Mouse (Mus musculus): ENCODE measurements around the gene Plxnc1. TPM values are rescaled to one million over a fixed set of nuclear protein-coding genes. Genes with fewer than 3 reads are reported as not detected.

Plxnc1 gene
- total and polyA plus RNA-seq, 2 experiments from 2014 or later: 11.5 to 70.2 TPM

DNA sequence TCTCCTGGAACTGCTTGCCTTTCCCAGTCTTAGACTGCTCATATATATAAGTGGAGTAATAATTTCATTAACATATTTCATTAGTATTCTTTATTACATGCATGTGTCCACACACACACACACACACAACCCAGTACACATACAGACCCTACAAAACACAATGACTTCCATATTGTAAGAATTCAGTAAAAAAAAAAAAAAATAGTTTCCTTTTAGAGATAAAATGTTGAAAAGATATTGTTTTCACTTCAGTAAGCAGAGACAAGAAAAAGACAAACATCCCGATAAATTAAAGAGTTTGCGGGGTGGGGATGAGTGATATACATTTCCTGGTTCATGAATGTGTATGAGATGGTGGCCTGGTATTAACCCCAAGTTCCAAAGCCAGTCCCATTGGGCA, 34.8 kb downstream of the Plxnc1 start:
- Histone ChIP-seq H3K27ac (ENCODE audit: low read depth, low read length) (no peak overlapping the region), H3K27me3 (ENCODE audit: insufficient read depth, low read length) (no peaks in the 10 kb centered on the region)
- WGBS: 83% methylated on average over 2 of the region's 2 CpGs

DNA sequence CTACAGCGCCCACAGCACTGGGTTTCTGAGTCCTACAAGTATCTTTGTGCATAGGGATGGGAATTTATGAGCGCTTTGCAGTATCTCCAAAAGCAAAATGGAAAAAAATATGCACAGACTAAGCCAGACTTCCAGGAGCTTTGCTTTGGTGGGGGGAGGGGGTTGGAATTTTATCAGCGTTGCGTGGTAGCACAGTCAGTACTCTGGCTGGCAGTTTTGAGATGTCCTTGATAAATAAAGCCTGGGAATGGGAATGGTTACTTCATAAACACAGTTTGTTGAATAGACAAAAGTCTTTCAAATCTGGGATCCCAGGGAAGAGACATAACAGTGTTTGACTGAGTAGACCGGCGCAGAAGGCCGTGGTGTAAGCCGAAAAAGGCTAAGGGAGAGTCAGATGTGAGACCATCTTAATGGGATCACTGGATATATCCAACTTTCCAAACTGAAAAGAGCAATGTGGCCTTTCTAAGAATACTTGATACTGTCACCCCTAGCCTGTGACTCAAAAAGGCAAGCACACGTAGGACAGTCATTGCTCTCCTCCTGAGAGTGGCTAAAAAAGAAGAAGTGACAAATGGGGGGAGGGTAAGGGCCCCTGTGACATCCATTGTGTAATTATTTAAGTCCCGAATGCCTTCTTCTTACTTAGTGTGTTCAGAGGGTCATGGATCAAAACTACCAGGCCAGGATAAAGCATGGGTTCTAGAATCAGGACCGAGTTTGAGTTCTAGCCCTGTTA, 35.5 kb downstream of the Plxnc1 start:
- Histone ChIP-seq H3K4me1 (ENCODE audit: insufficient read depth) (peaks cover 21% of the 10 kb centered on the region), H3K36me3 (ENCODE audit: insufficient read depth) (peaks cover 7% of the 10 kb centered on the region; the same call in 1 of the 2 replicates), H3K27me3 (ENCODE audit: insufficient read depth, low read length) (no peaks in the 10 kb centered on the region), H3K4me3 (ENCODE audit: low read depth, low read length) (no peak overlapping the region), H3K4me2 (ENCODE audit: low read depth) (no peak overlapping the region), H3K9ac (no peak overlapping the region), H3K27ac (ENCODE audit: low read depth, low read length) (no peak overlapping the region), H3K9me3 (ENCODE audit: low read length) (no peaks in the 10 kb centered on the region)
- 90% methylated on average over 11 of the region's 11 CpGs for WGBS
- no peak for ATAC-seq
- no peak for DNase-seq
- no peak for TF ChIP-seq CTCF (IDR thresholded peaks at IDR 0.05; ENCODE audit: low read depth)

More for the DNA sequence above, 34.8 kb downstream of the Plxnc1 start:
- no peaks in the 10 kb centered on the region for H3K9me3 ChIP-seq (ENCODE audit: low read length)
- DNase-seq (no peak), ATAC-seq (no peak)
- no peak overlapping the region for H3K4me3 ChIP-seq (ENCODE audit: low read depth, low read length)
- no peak overlapping the region for H3K9ac ChIP-seq
- no peak for TF ChIP-seq CTCF (IDR thresholded peaks at IDR 0.05; ENCODE audit: low read depth)
- no peak overlapping the region for H3K4me2 ChIP-seq (ENCODE audit: low read depth)
- peaks cover 7% of the 10 kb centered on the region; the same call in 1 of the 2 replicates for H3K36me3 ChIP-seq (ENCODE audit: insufficient read depth)
- H3K4me1 ChIP-seq (ENCODE audit: insufficient read depth): peaks cover 15% of the 10 kb centered on the region

DNA sequence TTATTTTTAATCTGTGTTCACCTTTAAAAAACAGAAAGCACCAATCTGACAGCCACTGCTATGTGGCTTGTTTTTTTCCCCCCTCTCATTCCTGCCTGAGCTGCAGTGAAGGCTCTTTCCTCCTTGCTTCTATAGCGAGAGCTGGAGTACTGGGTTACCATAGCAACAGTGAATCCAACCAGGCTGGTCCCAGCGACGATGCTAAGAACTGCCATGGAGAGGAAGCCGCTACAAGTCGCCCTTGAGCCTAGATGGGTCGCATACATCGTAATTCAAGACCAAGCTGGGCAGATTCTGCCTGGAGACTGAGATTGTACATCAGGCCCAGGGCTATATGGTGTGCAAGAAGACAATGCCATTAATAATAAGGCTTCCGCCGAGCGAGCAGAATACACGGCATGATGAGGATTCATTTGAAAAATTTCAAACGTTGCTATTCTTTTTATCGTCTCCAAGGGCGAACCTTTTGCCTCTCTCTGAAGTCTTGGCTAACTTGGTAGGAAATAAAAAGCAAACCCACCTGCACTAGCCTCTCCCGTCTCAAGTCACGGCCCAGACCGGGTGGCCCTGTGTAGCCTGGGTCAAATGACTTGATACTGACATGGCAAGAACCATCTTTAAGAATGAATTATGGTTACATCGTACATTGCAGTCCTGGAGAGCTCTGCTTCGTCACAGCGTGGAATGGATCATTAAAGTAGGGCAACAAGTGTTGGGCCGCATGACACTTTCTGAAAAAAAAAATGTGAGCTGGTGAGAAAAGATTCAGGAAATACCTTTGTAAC, 38.8 kb downstream of the Plxnc1 start:
- Histone ChIP-seq H3K4me2 (ENCODE audit: low read depth) (peak overlapping the region; percentile 47), H3K9ac (peak overlapping the region; percentile 50), H3K27me3 (ENCODE audit: insufficient read depth, low read length) (no peaks in the 10 kb centered on the region), H3K36me3 (ENCODE audit: insufficient read depth) (peaks cover 10% of the 10 kb centered on the region; the same call in 1 of the 2 replicates), H3K27ac (ENCODE audit: low read depth, low read length) (peak overlapping the region; percentile 92), H3K9me3 (ENCODE audit: low read length) (no peaks in the 10 kb centered on the region), H3K4me3 (ENCODE audit: low read depth, low read length) (peak overlapping the region; percentile 25), H3K4me1 (ENCODE audit: insufficient read depth) (peaks cover 24% of the 10 kb centered on the region)
- whole genome bisulfite sequencing: 11% methylated on average over 21 of the region's 21 CpGs
- DNase-seq (peak; percentile 93), ATAC-seq (peak; percentile 98)
- peak; percentile 48 for TF ChIP-seq CTCF (IDR thresholded peaks at IDR 0.05; ENCODE audit: low read depth)

DNA sequence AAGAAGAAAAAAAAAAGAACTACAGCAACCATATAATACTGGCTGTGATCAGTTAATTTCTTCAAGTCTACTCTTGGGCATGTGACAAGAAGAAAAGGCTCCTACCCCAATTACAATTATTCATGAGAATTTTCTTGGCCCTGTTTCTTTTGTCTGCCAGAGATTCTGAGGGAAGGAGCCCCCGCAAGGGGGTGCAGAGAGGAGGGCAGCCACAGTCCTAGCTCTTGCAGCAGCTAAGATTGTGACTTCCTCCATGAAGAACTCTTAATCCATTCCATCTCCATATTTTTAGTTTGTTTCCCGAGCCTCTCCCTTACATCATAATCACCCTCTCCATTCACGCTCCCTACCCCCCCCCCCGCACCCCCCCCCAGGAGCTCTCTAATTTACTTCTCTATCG, 39.4 kb downstream of the Plxnc1 start:
- Histone ChIP-seq H3K27me3 (ENCODE audit: insufficient read depth, low read length) (no peaks in the 10 kb centered on the region), H3K9me3 (ENCODE audit: low read length) (no peaks in the 10 kb centered on the region), H3K4me2 (ENCODE audit: low read depth) (peak overlapping the region; percentile 47), H3K36me3 (ENCODE audit: insufficient read depth) (peaks cover 13% of the 10 kb centered on the region), H3K4me1 (ENCODE audit: insufficient read depth) (peaks cover 24% of the 10 kb centered on the region), H3K4me3 (ENCODE audit: low read depth, low read length) (peak overlapping the region; percentile 25), H3K27ac (ENCODE audit: low read depth, low read length) (peak overlapping the region; percentile 92), H3K9ac (no peak overlapping the region; the same call in 1 of the 2 replicates)
- DNase-seq: peak; percentile 76
- 5% methylated on average over 5 of the region's 5 CpGs for WGBS
- TF ChIP-seq CTCF (IDR thresholded peaks at IDR 0.05; ENCODE audit: low read depth): peak; percentile 20; the same call in 1 of the 2 replicates
- peak; percentile 77 for ATAC-seq

DNA sequence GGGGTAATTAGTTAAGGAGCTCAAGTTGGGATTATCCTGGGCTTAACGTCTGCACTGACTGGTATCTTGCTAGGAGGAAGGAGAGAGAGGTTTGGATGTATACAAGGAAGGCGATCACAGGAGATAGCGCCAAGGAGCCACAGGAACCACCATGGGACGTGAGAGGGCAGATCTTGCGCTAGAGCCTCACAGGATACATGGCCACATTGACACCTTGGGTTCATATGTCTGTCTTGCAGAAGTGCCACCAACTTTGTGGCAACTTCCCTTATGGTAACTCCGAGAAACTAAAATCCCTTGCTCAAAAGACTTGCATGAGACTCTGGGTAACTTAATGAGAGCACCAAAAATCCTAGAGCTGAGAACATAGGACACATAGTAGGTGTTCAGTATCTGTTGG, 47.7 kb downstream of the Plxnc1 start:
- Histone ChIP-seq H3K4me3 (ENCODE audit: low read depth, low read length) (no peak overlapping the region), H3K4me2 (ENCODE audit: low read depth) (no peak overlapping the region), H3K27me3 (ENCODE audit: insufficient read depth, low read length) (no peaks in the 10 kb centered on the region), H3K9me3 (ENCODE audit: low read length) (no peaks in the 10 kb centered on the region), H3K27ac (ENCODE audit: low read depth, low read length) (no peak overlapping the region), H3K36me3 (ENCODE audit: insufficient read depth) (peaks cover 9% of the 10 kb centered on the region), H3K9ac (no peak overlapping the region), H3K4me1 (ENCODE audit: insufficient read depth) (no peaks in the 10 kb centered on the region)
- WGBS: 83% methylated on average over 6 of the region's 6 CpGs
- no peak for TF ChIP-seq CTCF (IDR thresholded peaks at IDR 0.05; ENCODE audit: low read depth)
- no peak for ATAC-seq
- DNase-seq: no peak

DNA sequence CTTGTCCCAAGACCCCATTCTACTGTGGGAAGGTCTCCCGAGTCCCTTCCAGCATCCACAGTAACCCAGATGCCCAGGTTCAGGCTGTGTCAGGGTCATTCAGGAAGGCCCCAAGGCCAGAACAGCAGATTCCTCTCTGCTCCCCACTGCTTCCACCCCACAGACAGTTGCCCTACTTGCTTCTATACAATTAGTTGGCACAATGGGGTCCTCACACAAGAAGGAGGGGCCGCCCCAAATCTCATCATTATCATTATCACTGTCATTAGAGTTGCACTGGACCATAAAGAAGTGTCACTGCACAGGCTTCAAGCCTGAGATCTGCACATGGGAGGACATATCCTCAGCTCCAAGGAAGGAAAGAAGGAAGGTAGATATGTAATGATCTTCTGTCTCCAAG, 48.3 kb downstream of the Plxnc1 start:
- Histone ChIP-seq H3K4me2 (ENCODE audit: low read depth) (no peak overlapping the region), H3K36me3 (ENCODE audit: insufficient read depth) (peaks cover 9% of the 10 kb centered on the region), H3K27ac (ENCODE audit: low read depth, low read length) (no peak overlapping the region), H3K4me3 (ENCODE audit: low read depth, low read length) (no peak overlapping the region), H3K4me1 (ENCODE audit: insufficient read depth) (no peaks in the 10 kb centered on the region), H3K27me3 (ENCODE audit: insufficient read depth, low read length) (no peaks in the 10 kb centered on the region), H3K9me3 (ENCODE audit: low read length) (no peaks in the 10 kb centered on the region), H3K9ac (no peak overlapping the region)
- DNase-seq (no peak), ATAC-seq (no peak)
- TF ChIP-seq CTCF (IDR thresholded peaks at IDR 0.05; ENCODE audit: low read depth): no peak
- WGBS: 90% methylated on average over 2 of the region's 2 CpGs

DNA sequence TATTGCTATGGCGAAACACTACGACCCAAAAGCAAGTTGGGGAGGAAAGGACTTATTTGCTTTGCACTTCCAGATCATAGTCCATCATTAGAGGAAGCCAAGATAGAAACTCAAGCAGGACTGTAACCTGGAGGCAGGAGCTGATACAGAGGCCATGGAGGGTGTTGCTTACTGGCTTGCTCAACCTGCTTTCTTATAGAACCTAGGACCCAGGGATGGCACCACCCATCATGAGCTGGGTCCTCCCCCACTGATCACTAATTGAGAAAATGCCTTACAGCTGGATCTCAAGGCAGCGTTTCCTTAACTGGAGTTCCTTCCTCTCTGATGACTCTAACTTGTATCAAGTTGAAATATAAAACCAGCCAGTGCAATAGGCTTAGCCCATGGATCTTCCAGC, 48.8 kb downstream of the Plxnc1 start:
- no peak overlapping the region for H3K4me3 ChIP-seq (ENCODE audit: low read depth, low read length)
- ATAC-seq: no peak
- H3K9ac ChIP-seq: no peak overlapping the region
- no peak overlapping the region for H3K27ac ChIP-seq (ENCODE audit: low read depth, low read length)
- H3K36me3 ChIP-seq (ENCODE audit: insufficient read depth): peaks cover 9% of the 10 kb centered on the region
- no peaks in the 10 kb centered on the region for H3K9me3 ChIP-seq (ENCODE audit: low read length)
- TF ChIP-seq CTCF (IDR thresholded peaks at IDR 0.05; ENCODE audit: low read depth): no peak
- 93% methylated on average over 3 of the region's 3 CpGs for WGBS
- no peak overlapping the region for H3K4me2 ChIP-seq (ENCODE audit: low read depth)
- H3K4me1 ChIP-seq (ENCODE audit: insufficient read depth): no peaks in the 10 kb centered on the region
- no peak for DNase-seq
- no peaks in the 10 kb centered on the region for H3K27me3 ChIP-seq (ENCODE audit: insufficient read depth, low read length)

Measured in forebrain, postnatal 0 days (tissue).